Mouse (Mus musculus): ENCODE data around the gene Kcnj6.
A peak's percentile ranks its signal among the peaks of the same experiment; 100 is the strongest.

Kcnj6 gene

GRCm38 (mm10) chr16:94765129-94765528 lies 232.4 kb downstream of the Kcnj6 start:
- DNase-seq = peak in 1 of 2 experiments; percentile 27

GRCm38 (mm10) chr16:94760732-94761131 lies 236.8 kb downstream of the Kcnj6 start:
- DNase-seq = no peak

GRCm38 (mm10) chr16:94759761-94760160 lies 237.7 kb downstream of the Kcnj6 start:
- DNase-seq = no peak

GRCm38 (mm10) chr16:94758606-94759005 lies 238.9 kb downstream of the Kcnj6 start:
- no peak for DNase-seq

- no peak for DNase-seq
Measured at GRCm38 (mm10) chr16:94756352-94756751, 241.1 kb downstream of the Kcnj6 start.

GRCm38 (mm10) chr16:94753453-94753852 lies 244.0 kb downstream of the Kcnj6 start:
- no peak for DNase-seq

GRCm38 (mm10) chr16:94752781-94753180 lies 244.7 kb downstream of the Kcnj6 start:
- DNase-seq = no peak

- DNase-seq = peak; percentile 62 to 72
Measured at GRCm38 (mm10) chr16:94745016-94745415, 252.5 kb downstream of the Kcnj6 start.

GRCm38 (mm10) chr16:94743853-94744501 lies 253.5 kb downstream of the Kcnj6 start:
- peak; percentile 43 to 44 for DNase-seq

GRCm38 (mm10) chr16:94737359-94737687 lies 260.2 kb downstream of the Kcnj6 start:
- no peak for DNase-seq

GRCm38 (mm10) chr16:94736462-94737358 lies 260.8 kb downstream of the Kcnj6 start:
- no peak for DNase-seq

- no peak for DNase-seq
Measured at GRCm38 (mm10) chr16:94735472-94735871, 262.0 kb downstream of the Kcnj6 start.

GRCm38 (mm10) chr16:94731027-94731426 lies 266.5 kb downstream of the Kcnj6 start:
- no peak for DNase-seq

GRCm38 (mm10) chr16:94729236-94729635 lies 268.3 kb downstream of the Kcnj6 start:
- no peak for DNase-seq

- peak; percentile 61 to 63 for DNase-seq
Measured at GRCm38 (mm10) chr16:94724747-94725211, 272.7 kb downstream of the Kcnj6 start.

- peak; percentile 83 to 89 for DNase-seq
Measured at GRCm38 (mm10) chr16:94724061-94724596, 273.4 kb downstream of the Kcnj6 start.

- DNase-seq = peak in 1 of 2 experiments; percentile 14
Measured at GRCm38 (mm10) chr16:94722936-94723335, 274.6 kb downstream of the Kcnj6 start.

- DNase-seq = no peak
Measured at GRCm38 (mm10) chr16:94721549-94722006, 275.9 kb downstream of the Kcnj6 start.

- DNase-seq = no peak
Measured at GRCm38 (mm10) chr16:94720476-94721153, 276.9 kb downstream of the Kcnj6 start.

GRCm38 (mm10) chr16:94719488-94719887 lies 278.0 kb downstream of the Kcnj6 start:
- DNase-seq = no peak

- DNase-seq = no peak
Measured at GRCm38 (mm10) chr16:94718919-94719318, 278.6 kb downstream of the Kcnj6 start.

- DNase-seq = no peak
Measured at GRCm38 (mm10) chr16:94717051-94717450, 280.4 kb downstream of the Kcnj6 start.

- DNase-seq = peak in 1 of 2 experiments; percentile 16
Measured at GRCm38 (mm10) chr16:94714483-94714882, 283.0 kb downstream of the Kcnj6 start.

Data from cerebellum, postnatal 36 days (tissue).